Mouse (Mus musculus) myocyte (in vitro differentiated cells): ENCODE data around the gene Itga11.
A peak's percentile ranks its signal among the peaks of the same experiment; 100 is the strongest.

ENCODE experiments used
- CEBPB ChIP-seq: IDR thresholded peaks from 2 replicates; pipeline ENCODE4 v1.6.1; 2011; ENCODE audit warnings: mild to moderate bottlenecking, moderate library complexity; ENCODE audit not compliant: poor library complexity, insufficient read depth, severe bottlenecking
- E2F4 ChIP-seq: IDR thresholded peaks from one replicate; pipeline ENCODE4 v1.6.1; 2011; ENCODE audit warnings: mild to moderate bottlenecking, control low read depth, moderate library complexity; ENCODE audit not compliant: insufficient read depth
- MYOG ChIP-seq, 3 experiments: IDR thresholded peaks; one replicate each; pipeline ENCODE4 v1.6.1; 2011; ENCODE audit warnings: control low read depth in 2 of 3, low read depth in 2 of 3, mild to moderate bottlenecking in 2 of 3; ENCODE audit not compliant: insufficient read length in 2 of 3, control insufficient read depth in 1 of 3, insufficient read depth in 1 of 3
- POLR2A ChIP-seq: IDR thresholded peaks from one replicate; pipeline ENCODE4 v1.6.1; 2011; ENCODE audit warnings: low read depth, mild to moderate bottlenecking, control low read depth, moderate library complexity; ENCODE audit not compliant: insufficient read length
- SRF ChIP-seq: IDR thresholded peaks from one replicate; pipeline ENCODE4 v1.6.1; 2011; ENCODE audit warnings: low read depth; ENCODE audit not compliant: control insufficient read depth, insufficient read length
- TCF3 ChIP-seq: IDR thresholded peaks from one replicate; pipeline ENCODE4 v1.6.1; 2011; ENCODE audit warnings: low read depth, control low read depth; ENCODE audit not compliant: insufficient read length

- TF ChIP-seq POLR2A (no peak), E2F4 (no peak), CEBPB (no peak), SRF (no peak), MYOG (IDR thresholded peaks at IDR 0.05; ENCODE audit: control insufficient read depth in 1 of 3, insufficient read depth in 1 of 3, insufficient read length in 2 of 3, low read depth in 2 of 3) (peak in 2 of 3 experiments; percentile 26 to 56), TCF3 (no peak)
Measured at GRCm38 (mm10) chr9:62665892-62666291, 11.7 kb upstream of the Itga11 start.
